Mouse (Mus musculus) common myeloid progenitor, adult 5-6 weeks (primary cell): ENCODE results near the gene Atxn7. TPM values are rescaled to one million over a fixed set of nuclear protein-coding genes. Genes with fewer than 3 reads are reported as not detected.

ENCODE experiments used
- ATAC-seq: replicated peaks from 2 replicates; pipeline ENCODE4 v1.8.0; 2016; ENCODE audit warnings: low read depth, mild to moderate bottlenecking, moderate TSS enrichment, inconsistent platforms; ENCODE audit not compliant: poor library complexity, severe bottlenecking
- total RNA-seq: library from RNA; stranded (forward); fragments of 200-1000, 187-1606 nt; gene quantifications from 2 replicates; pipeline ENCODE4 v1.2.3, GENCODE M21; 2017

Gene Atxn7
- total RNA-seq, 1 experiment from 2014 or later: 30.0 TPM

GRCm38 (mm10) chr14:14101296-14101695 is 140.1 kb downstream of the Atxn7 start:
- ATAC-seq: no peak

GRCm38 (mm10) chr14:14104213-14104929 is 143.1 kb downstream of the Atxn7 start:
- ATAC-seq: no peak

GRCm38 (mm10) chr14:14104930-14105318 is 143.7 kb downstream of the Atxn7 start:
- ATAC-seq: no peak

GRCm38 (mm10) chr14:14110710-14111109 is 149.5 kb downstream of the Atxn7 start:
- no peak for ATAC-seq

GRCm38 (mm10) chr14:14120230-14121096 is 159.2 kb downstream of the Atxn7 start, which contains the start of gene Psmd6:
Gene Psmd6, minus strand, starts transcription at chr14:14120984.
- ATAC-seq: peak; percentile 100

Other genes with a start within 250 kb of the Atxn7 start
- not detected in 2 replicates for gene Gm281, start 47.0 kb upstream of the Atxn7 start, total RNA-seq
- gene Thoc7, start 412 bp downstream of the Atxn7 start, total RNA-seq: 254 and 263 TPM in 2 replicates
- gene Psmd6, start 159.5 kb downstream of the Atxn7 start, total RNA-seq: 208 and 220 TPM in 2 replicates
- not detected in 2 replicates for gene Olfr720, start 225.4 kb downstream of the Atxn7 start, total RNA-seq